Mouse (Mus musculus) heart, postnatal 0 days (tissue): ENCODE results near the gene Snrk.

ENCODE experiments used
- CTCF ChIP-seq: IDR thresholded peaks from 2 replicates; pipeline ENCODE4 v1.5.1; 2016; ENCODE audit warnings: antibody characterized with exemption, control low read depth, low read depth
- EP300 ChIP-seq: IDR thresholded peaks from 2 replicates; pipeline ENCODE4 v1.6.1; 2016; ENCODE audit warnings: antibody characterized with exemption, low read depth

DNA sequence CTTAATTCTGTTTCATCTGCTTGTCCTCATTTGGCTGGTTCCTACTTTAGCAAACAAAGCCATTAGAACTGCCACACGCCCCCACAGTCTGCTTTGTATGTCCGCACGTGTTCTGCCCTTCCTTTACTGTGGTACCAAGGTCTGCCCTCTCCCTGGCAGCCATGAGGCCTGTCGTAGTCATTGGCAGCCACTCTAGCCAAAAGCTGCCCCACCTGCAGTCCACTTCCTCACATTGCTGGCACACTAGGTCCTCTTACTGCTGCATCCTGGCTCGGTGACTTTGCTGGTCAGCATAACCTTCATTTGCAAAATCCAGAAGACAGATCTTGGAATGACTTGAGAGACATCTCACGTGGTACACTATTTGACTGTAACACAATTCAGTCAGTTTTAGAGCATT is 52.8 kb downstream of the Snrk start:
- TF ChIP-seq CTCF = no peak
- no peak for TF ChIP-seq EP300
